Mouse (Mus musculus): Measurements from ENCODE around the gene Pdzk1. TPM values are rescaled to one million over a fixed set of nuclear protein-coding genes. Genes with fewer than 3 reads are reported as not detected.
A peak's percentile ranks its signal among the peaks of the same experiment; 100 is the strongest.

Gene Pdzk1
- polyA plus RNA-seq, 1 experiment from 2014 or later, result not detected

GRCm38 (mm10) chr3:96814342-96814741, 14.7 kb upstream of the Pdzk1 start:
- H3K9ac ChIP-seq, result no peak overlapping the region
- 65% methylated on average over 6 of the region's 6 CpGs for WGBS
- no peaks in the 10 kb centered on the region for H3K36me3 ChIP-seq (replicated peaks)
- no peaks in the 10 kb centered on the region for H3K27me3 ChIP-seq
- H3K4me3 ChIP-seq (replicated peaks), result no peak overlapping the region
- no peaks in the 10 kb centered on the region for H3K9me3 ChIP-seq
- H3K4me1 ChIP-seq, result 0 out of 2 replicates have a peak, but pooled peaks cover 5% of the 10 kb centered on the region
- H3K27ac ChIP-seq, result no peak overlapping the region
- H3K4me2 ChIP-seq, result no peak overlapping the region
- ATAC-seq (ENCODE audit: low FRiP score), result no peak

DNA sequence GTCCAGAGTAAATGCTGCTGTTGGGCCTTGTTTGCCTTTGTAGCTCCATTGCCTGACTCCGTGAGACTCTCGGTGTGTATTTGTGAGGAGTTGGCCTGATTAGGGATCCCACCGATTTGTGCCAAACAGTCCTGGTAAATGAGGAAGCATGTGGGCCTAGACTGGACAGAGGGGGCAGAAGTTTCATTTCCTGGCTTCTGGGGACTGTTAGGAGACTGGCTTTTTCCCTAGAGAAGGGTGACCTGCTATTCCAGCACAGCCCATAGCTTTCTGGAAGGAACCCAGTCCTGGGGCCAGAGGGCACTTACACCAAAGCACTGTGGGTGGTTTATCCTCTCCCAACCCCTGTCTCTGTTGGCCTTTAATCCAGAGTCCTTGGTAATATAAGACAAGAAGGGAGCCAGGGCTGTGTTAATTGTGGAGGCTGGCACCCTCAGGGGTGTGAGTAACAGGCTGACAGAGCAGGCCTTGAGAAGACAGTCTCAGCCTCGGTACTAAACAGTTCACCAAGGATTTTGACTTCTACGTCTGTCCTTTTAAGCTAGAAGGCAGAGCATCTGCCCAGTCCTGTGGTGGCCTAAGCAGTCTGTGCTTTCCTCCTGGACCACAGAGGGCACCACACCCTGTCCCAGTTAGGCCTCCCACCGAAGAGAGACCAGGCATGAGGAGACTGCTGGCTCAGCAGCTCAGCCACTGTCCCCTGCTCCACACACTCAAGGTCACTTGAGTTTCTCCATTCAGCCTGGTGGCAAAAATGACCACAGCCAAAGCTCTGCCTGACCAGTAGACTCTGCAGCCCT, 8.8 kb upstream of the Pdzk1 start:
- no peak overlapping the region for H3K4me3 ChIP-seq (replicated peaks)
- H3K4me2 ChIP-seq, result no peak overlapping the region
- H3K27ac ChIP-seq, result no peak overlapping the region
- no peak for ATAC-seq (ENCODE audit: low FRiP score)
- no peaks in the 10 kb centered on the region for H3K9me3 ChIP-seq
- H3K27me3 ChIP-seq, result no peaks in the 10 kb centered on the region
- no peaks in the 10 kb centered on the region for H3K36me3 ChIP-seq (replicated peaks)
- WGBS, result 80% methylated on average over 6 of the region's 6 CpGs
- no peak overlapping the region for H3K9ac ChIP-seq
- H3K4me1 ChIP-seq, result no peaks in the 10 kb centered on the region

DNA sequence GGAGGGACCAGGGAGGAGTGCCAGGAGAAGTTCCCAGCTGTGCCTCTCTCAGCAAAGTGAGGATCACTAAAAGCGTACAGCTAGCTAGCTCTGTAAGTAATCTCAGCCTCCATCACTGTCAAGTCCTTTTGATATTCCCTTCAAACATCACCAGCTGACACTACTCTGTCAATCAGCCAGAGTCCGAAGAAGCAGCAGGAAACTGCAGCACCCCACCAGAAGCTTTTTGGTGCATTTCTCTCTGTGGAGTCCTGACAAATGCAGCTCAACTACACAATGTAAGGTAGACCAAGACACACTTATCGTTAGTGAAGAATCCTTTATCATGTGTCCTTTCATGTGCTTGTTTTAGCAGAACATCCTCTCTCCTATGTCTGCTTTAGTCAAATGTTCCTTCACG, 7.5 kb upstream of the Pdzk1 start:
- H3K27me3 ChIP-seq, result no peaks in the 10 kb centered on the region
- H3K9me3 ChIP-seq, result no peaks in the 10 kb centered on the region
- no peak overlapping the region for H3K4me2 ChIP-seq
- no peak for ATAC-seq (ENCODE audit: low FRiP score)
- 92% methylated on average over 4 of the region's 4 CpGs for WGBS
- H3K4me3 ChIP-seq (replicated peaks), result no peak overlapping the region
- no peak overlapping the region for H3K27ac ChIP-seq
- no peak overlapping the region for H3K9ac ChIP-seq
- H3K4me1 ChIP-seq, result no peaks in the 10 kb centered on the region
- no peaks in the 10 kb centered on the region for H3K36me3 ChIP-seq (replicated peaks)

DNA sequence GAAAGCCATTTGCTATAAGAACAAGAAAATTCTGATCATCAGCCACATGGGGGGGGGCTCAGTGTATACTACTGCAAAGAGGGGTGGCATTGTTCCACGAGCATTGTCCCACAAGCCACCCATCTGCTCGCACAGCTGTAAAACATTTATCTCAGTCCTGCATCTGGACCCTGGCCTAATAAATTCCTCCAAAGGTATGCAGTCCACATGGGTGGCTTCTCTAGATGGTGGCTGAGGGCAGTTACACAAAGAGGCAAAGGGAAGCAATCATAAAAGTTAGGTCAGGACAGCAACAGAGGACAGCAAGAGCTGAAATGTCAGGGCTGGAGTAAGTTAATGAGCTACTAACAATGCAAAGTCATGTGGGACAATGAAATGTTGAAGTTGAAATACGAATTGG, 5.4 kb upstream of the Pdzk1 start:
- Histone ChIP-seq H3K27ac (no peak overlapping the region), H3K9me3 (no peaks in the 10 kb centered on the region), H3K4me2 (no peak overlapping the region), H3K4me3 (replicated peaks) (no peak overlapping the region), H3K9ac (no peak overlapping the region), H3K36me3 (replicated peaks) (no peaks in the 10 kb centered on the region), H3K4me1 (peaks cover 5% of the 10 kb centered on the region), H3K27me3 (no peaks in the 10 kb centered on the region)
- 74% methylated on average over 3 of the region's 3 CpGs for WGBS
- ATAC-seq (ENCODE audit: low FRiP score), result no peak

- H3K9me3 ChIP-seq, result no peaks in the 10 kb centered on the region
- no peak overlapping the region for H3K27ac ChIP-seq
- H3K4me1 ChIP-seq, result peaks cover 5% of the 10 kb centered on the region
- H3K9ac ChIP-seq, result no peak overlapping the region
- H3K4me2 ChIP-seq, result no peak overlapping the region
- no peak for ATAC-seq (ENCODE audit: low FRiP score)
- 88% methylated on average over 12 of the region's 12 CpGs for WGBS
- H3K36me3 ChIP-seq (replicated peaks), result no peaks in the 10 kb centered on the region
- H3K27me3 ChIP-seq, result no peaks in the 10 kb centered on the region
- H3K4me3 ChIP-seq (replicated peaks), result no peak overlapping the region
Measured at GRCm38 (mm10) chr3:96824614-96825013, 4.5 kb upstream of the Pdzk1 start.

DNA sequence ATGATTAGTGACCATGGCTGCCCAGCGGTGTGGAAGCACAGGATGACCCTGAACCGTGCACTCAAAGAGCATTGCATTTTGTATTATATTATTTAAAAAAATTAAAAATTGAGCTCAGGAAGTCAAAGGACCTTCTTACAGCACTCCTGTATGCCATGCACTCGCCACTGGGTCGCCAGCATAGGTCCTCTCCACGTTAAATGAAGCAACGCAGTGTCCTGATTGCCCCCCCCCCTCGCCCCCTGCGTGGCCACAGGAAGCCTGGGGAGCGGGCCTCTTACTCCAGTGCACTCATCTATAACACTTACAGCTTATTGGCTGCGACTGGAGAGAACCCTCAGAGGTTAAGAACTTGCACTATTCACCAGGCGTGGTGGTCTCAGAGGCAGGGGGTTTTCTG, 3.8 kb upstream of the Pdzk1 start:
- Histone ChIP-seq H3K9ac (no peak overlapping the region), H3K4me1 (peaks cover 5% of the 10 kb centered on the region), H3K27ac (no peak overlapping the region), H3K27me3 (no peaks in the 10 kb centered on the region), H3K4me3 (replicated peaks) (no peak overlapping the region), H3K4me2 (no peak overlapping the region), H3K9me3 (no peaks in the 10 kb centered on the region), H3K36me3 (replicated peaks) (no peaks in the 10 kb centered on the region)
- 35% methylated on average over 11 of the region's 11 CpGs for WGBS
- no peak for ATAC-seq (ENCODE audit: low FRiP score)

DNA sequence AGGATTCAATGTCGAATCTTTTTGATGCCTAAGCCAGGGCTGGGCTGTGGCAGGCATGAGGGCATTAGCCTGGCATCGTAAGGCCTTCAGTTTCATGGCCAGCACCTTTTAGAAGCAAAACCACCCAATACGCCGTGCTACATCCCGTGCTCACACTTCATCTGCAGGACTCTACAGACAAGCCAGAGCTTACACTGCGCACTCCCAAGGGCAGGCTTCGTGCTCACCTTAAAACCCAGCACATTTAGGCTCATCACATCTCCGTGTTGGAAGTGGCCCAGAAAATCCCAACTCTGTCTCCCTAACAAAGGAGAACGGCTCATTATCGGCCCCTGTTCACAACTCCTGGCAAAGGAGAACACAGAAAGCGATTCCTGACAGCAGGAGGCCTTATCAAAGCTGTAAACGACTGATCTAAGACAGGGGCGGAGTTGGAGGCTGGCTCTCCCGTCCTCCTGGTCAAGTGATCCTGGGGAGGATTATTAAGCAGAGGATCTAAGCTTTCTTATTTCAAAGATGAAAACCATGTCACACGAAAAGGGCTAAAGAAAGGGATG, 698 bp upstream of the Pdzk1 start:
- Histone ChIP-seq H3K27ac (peak overlapping the region; percentile 33; the same call in 1 of the 2 replicates), H3K4me3 (replicated peaks) (no peak overlapping the region)

DNA sequence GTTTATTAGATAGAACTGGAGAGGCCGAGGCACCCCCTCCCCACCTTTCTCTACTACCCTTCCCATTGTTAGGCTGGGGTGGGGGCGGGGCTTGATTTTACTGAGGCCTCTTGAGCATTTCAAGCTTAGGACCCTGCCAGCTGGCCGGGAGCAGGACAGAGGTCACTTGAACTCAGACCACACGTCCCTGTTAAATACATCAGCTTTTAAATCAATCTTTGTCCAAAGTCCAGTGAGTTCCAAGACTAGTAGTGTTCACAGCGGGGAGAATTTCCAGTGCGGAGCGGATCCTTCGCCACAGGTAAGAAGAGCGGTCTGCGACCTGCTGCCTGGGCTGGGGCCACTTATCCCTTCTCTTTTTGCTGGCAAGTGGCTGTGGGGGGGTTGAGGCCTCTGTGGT, 772 bp downstream of the Pdzk1 start:
- no peak for ATAC-seq (ENCODE audit: low FRiP score)
- no peak overlapping the region for H3K27ac ChIP-seq

More for the DNA sequence above, 698 bp upstream of the Pdzk1 start:
- 33% methylated on average over 15 of the region's 15 CpGs for WGBS
- no peak for ATAC-seq (ENCODE audit: low FRiP score)
- peak overlapping the region; percentile 19 for H3K4me2 ChIP-seq
- no peaks in the 10 kb centered on the region for H3K36me3 ChIP-seq (replicated peaks)
- H3K9ac ChIP-seq, result no peak overlapping the region
- no peaks in the 10 kb centered on the region for H3K27me3 ChIP-seq
- no peaks in the 10 kb centered on the region for H3K9me3 ChIP-seq
- H3K4me1 ChIP-seq, result peaks cover 9% of the 10 kb centered on the region

DNA sequence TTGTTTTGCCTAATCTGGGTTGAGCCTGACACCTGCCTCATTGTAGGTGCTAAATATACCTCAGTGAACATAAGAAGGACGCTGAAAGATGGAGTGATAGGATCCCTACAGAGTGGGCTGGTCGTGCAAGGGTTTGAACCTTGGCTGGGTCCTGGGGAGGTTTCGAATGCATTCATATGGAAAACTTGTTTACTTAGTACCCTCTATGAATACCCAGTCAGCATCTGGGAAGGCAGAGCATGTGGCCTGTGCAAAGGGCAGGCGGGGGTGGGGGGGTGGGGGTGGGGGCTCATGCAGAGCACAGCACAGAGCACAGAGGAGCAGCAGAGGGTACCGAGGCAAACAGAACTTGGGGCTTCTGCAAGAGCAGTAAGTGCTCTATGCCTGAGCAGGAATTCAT, 3.8 kb downstream of the Pdzk1 start:
- no peak overlapping the region for H3K27ac ChIP-seq
- no peaks in the 10 kb centered on the region for H3K36me3 ChIP-seq (replicated peaks)
- no peaks in the 10 kb centered on the region for H3K27me3 ChIP-seq
- no peak for ATAC-seq (ENCODE audit: low FRiP score)
- no peak overlapping the region for H3K9ac ChIP-seq
- no peak overlapping the region for H3K4me3 ChIP-seq (replicated peaks)
- peaks cover 9% of the 10 kb centered on the region for H3K4me1 ChIP-seq
- WGBS, result 45% methylated on average over 5 of the region's 5 CpGs
- no peaks in the 10 kb centered on the region for H3K9me3 ChIP-seq
- no peak overlapping the region for H3K4me2 ChIP-seq

More for the DNA sequence above, 772 bp downstream of the Pdzk1 start:
- no peak overlapping the region for H3K4me2 ChIP-seq
- H3K4me1 ChIP-seq, result peaks cover 9% of the 10 kb centered on the region
- H3K36me3 ChIP-seq (replicated peaks), result no peaks in the 10 kb centered on the region
- H3K27me3 ChIP-seq, result no peaks in the 10 kb centered on the region
- WGBS, result 72% methylated on average over 10 of the region's 10 CpGs
- no peaks in the 10 kb centered on the region for H3K9me3 ChIP-seq
- H3K9ac ChIP-seq, result no peak overlapping the region
- no peak overlapping the region for H3K4me3 ChIP-seq (replicated peaks)

DNA sequence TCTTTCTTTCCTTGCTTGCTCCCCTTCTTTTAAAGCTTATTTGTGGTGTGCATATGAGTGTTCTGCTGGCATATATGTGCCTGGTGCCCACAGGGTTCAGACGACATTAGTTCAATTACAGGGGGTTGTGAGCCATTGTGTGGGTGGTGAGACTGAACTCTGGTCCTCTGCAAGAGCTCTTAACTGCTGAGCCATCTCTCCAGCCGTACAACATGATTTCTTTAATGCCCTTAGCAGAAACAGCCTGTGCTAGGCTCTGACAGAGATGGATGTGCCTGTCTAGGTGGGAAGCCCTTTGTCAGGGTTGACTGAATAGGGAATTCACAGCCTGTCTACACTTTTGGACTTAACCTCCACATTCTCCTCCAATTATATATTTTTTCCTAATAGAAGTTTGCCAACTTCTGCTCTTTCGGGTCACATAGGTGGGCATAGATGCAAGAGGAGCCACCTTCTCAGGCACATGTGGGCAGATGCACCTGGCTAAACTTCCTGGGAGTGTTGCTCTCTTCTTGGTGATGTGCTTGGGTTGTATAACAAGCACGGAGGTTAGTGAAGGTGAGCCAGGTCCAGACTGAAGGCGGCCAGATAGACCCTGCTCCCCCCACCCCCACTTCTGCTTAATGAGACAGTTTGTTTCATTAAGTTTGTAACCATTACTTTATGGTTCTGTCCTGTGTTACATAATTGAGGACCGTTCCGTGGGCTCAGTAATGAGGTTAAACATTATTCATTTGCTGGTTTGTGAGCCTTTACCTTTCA, 5.7 kb downstream of the Pdzk1 start:
- no peak overlapping the region for H3K9ac ChIP-seq
- no peak overlapping the region for H3K4me2 ChIP-seq
- no peak for ATAC-seq (ENCODE audit: low FRiP score)
- no peaks in the 10 kb centered on the region for H3K9me3 ChIP-seq
- H3K36me3 ChIP-seq (replicated peaks), result no peaks in the 10 kb centered on the region
- no peaks in the 10 kb centered on the region for H3K27me3 ChIP-seq
- peaks cover 3% of the 10 kb centered on the region; the same call in 1 of the 2 replicates for H3K4me1 ChIP-seq
- 85% methylated on average over 7 of the region's 7 CpGs for WGBS
- H3K27ac ChIP-seq, result no peak overlapping the region
- H3K4me3 ChIP-seq (replicated peaks), result no peak overlapping the region

DNA sequence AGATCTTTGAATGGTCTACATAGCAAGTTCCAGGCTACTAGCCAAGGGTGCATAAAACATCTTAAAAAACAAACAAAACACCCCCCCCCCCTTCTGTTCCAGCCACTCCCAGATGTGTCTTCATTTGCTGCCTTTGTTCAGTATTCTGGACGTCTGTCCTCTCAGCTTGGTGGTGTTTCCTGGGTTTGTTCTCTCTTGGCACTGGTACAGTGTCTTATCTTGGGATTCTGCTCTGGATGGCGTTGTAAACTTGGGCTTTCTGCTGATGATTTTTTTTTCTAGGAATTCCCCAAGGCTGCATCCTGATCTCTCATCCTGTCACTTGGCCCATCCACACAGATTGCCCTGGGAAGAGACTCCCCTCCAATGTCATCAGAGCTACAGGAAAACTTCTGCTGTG, 7.3 kb downstream of the Pdzk1 start:
- ATAC-seq (ENCODE audit: low FRiP score), result no peak
- H3K36me3 ChIP-seq (replicated peaks), result no peaks in the 10 kb centered on the region
- WGBS, result 76% methylated on average over 2 of the region's 2 CpGs
- no peak overlapping the region for H3K27ac ChIP-seq
- no peaks in the 10 kb centered on the region for H3K27me3 ChIP-seq
- no peak overlapping the region for H3K4me2 ChIP-seq
- peaks cover 3% of the 10 kb centered on the region; the same call in 1 of the 2 replicates for H3K4me1 ChIP-seq
- H3K4me3 ChIP-seq (replicated peaks), result no peak overlapping the region
- H3K9me3 ChIP-seq, result no peaks in the 10 kb centered on the region
- no peak overlapping the region for H3K9ac ChIP-seq

- 83% methylated on average over 7 of the region's 7 CpGs for WGBS
- no peak overlapping the region for H3K4me2 ChIP-seq
- H3K27ac ChIP-seq, result no peak overlapping the region
- no peak overlapping the region for H3K4me3 ChIP-seq (replicated peaks)
- H3K4me1 ChIP-seq, result no peaks in the 10 kb centered on the region
- H3K9ac ChIP-seq, result no peak overlapping the region
- H3K27me3 ChIP-seq, result no peaks in the 10 kb centered on the region
- H3K36me3 ChIP-seq (replicated peaks), result no peaks in the 10 kb centered on the region
- ATAC-seq (ENCODE audit: low FRiP score), result no peak
- H3K9me3 ChIP-seq, result no peaks in the 10 kb centered on the region
Measured at GRCm38 (mm10) chr3:96838996-96839645, 10.0 kb downstream of the Pdzk1 start.

Data from forebrain, embryonic 12.5 days (tissue).